Mouse (Mus musculus) brain, embryonic 14.5 days (tissue): Measurements from ENCODE around the gene Dab2ip. TPM values are rescaled to one million over a fixed set of nuclear protein-coding genes. Genes with fewer than 3 reads are reported as not detected.

Experiments used
- DNase-seq: peaks from one replicate; pipeline ENCODE4 v3.0.0-alpha.2; 2011; ENCODE audit warnings: low read depth
- CTCF ChIP-seq: fragments of 200-500 bp; IDR thresholded peaks from 2 replicates; pipeline ENCODE4 v1.5.1; 2012; ENCODE audit warnings: inconsistent platforms, mild to moderate bottlenecking, moderate library complexity, borderline replicate concordance; ENCODE audit not compliant: insufficient read depth, insufficient read length; ENCODE audit errors: extremely low read depth
- POLR2A ChIP-seq: fragments of 200-500 bp; IDR thresholded peaks from 2 replicates; pipeline ENCODE4 v1.6.1; 2012; ENCODE audit warnings: mild to moderate bottlenecking, inconsistent platforms, borderline replicate concordance; ENCODE audit not compliant: poor library complexity, insufficient read depth, insufficient read length, severe bottlenecking; ENCODE audit errors: extremely low read depth
- polyA plus RNA-seq: library from polyadenylated mRNA; depleted of rRNA; stranded (reverse); fragments of >200 nt; gene quantifications from 2 replicates; pipeline ENCODE4 v1.2.3, GENCODE M21; 2012

Gene Dab2ip
- polyA plus RNA-seq, 1 experiment = 126 TPM

GRCm38 (mm10) chr2:35626181-35626727 lies 68.2 kb downstream of the Dab2ip start:
- TF ChIP-seq CTCF = no peak
- TF ChIP-seq POLR2A = no peak
- DNase-seq = no peak

- TF ChIP-seq CTCF = no peak
- TF ChIP-seq POLR2A = no peak
- DNase-seq = no peak
These were observed 69.3 kb downstream of the Dab2ip start for GRCm38 (mm10) chr2:35627298-35627898.

GRCm38 (mm10) chr2:35628052-35628451 lies 70.0 kb downstream of the Dab2ip start:
- no peak for DNase-seq
- TF ChIP-seq POLR2A (no peak), CTCF (no peak)

- TF ChIP-seq POLR2A = no peak
- no peak for DNase-seq
These were observed 70.6 kb downstream of the Dab2ip start for GRCm38 (mm10) chr2:35628656-35629055.

- no peak for DNase-seq
- TF ChIP-seq POLR2A = no peak
- TF ChIP-seq CTCF = no peak
These were observed 71.1 kb downstream of the Dab2ip start for GRCm38 (mm10) chr2:35629126-35629525.

GRCm38 (mm10) chr2:35633392-35633791 lies 75.3 kb downstream of the Dab2ip start:
- no peak for TF ChIP-seq CTCF
- no peak for TF ChIP-seq POLR2A
- no peak for DNase-seq

GRCm38 (mm10) chr2:35634963-35635362 lies 76.9 kb downstream of the Dab2ip start:
- TF ChIP-seq POLR2A (no peak), CTCF (no peak)

GRCm38 (mm10) chr2:35635541-35635940 lies 77.5 kb downstream of the Dab2ip start:
- DNase-seq = no peak
- TF ChIP-seq CTCF (no peak), POLR2A (no peak)

More at GRCm38 (mm10) chr2:35634963-35635362, 76.9 kb downstream of the Dab2ip start:
- DNase-seq = no peak

GRCm38 (mm10) chr2:35637880-35638535 lies 79.9 kb downstream of the Dab2ip start:
- DNase-seq = peak; percentile 87
- no peak for TF ChIP-seq POLR2A

- no peak for TF ChIP-seq POLR2A
- no peak for TF ChIP-seq CTCF
- no peak for DNase-seq
These were observed 81.7 kb downstream of the Dab2ip start for GRCm38 (mm10) chr2:35639799-35640198.

- DNase-seq = no peak
- TF ChIP-seq CTCF (no peak), POLR2A (no peak)
These were observed 82.5 kb downstream of the Dab2ip start for GRCm38 (mm10) chr2:35640576-35640975.

GRCm38 (mm10) chr2:35642224-35642623 lies 84.2 kb downstream of the Dab2ip start:
- no peak for DNase-seq
- TF ChIP-seq CTCF (no peak), POLR2A (no peak)
